Mouse (Mus musculus) lung, embryonic 16.5 days (tissue): ENCODE measurements at regions not wholly inside any gene's neighbourhood (a gene's known extent, or its start where the extent isn't known, plus 50 kb on each side); places are given as distances from the start of the nearest gene placed in this dataset.
A peak's percentile ranks its signal among the peaks of the same experiment; 100 is the strongest.

Experiments used
- ATAC-seq: fragments of 200-750 bp; cut with Nextera tagmentation; 2 replicates; pipeline ENCODE4 v1.8.0; 2017; ENCODE audit warnings: low read depth, mild to moderate bottlenecking, moderate library complexity
- H3K27ac ChIP-seq: fragments of 300-500 bp; sonication (generic); 2 replicates; pipeline ENCODE4 v1.5.1; 2014; ENCODE audit warnings: mild to moderate bottlenecking, control low read depth, low read length
- H3K27me3 ChIP-seq: fragments of 300-500 bp; sonication (generic); 2 replicates; pipeline ENCODE4 v1.6.1; 2014; ENCODE audit warnings: low read depth, low read length, mixed read lengths; ENCODE audit not compliant: control insufficient read depth, insufficient read depth
- H3K36me3 ChIP-seq: fragments of 300-500 bp; sonication (generic); 2 replicates; pipeline ENCODE4 v1.6.1; 2014; ENCODE audit warnings: low read length; ENCODE audit not compliant: control insufficient read depth, insufficient read depth
- H3K4me1 ChIP-seq: fragments of 300-500 bp; sonication (generic); replicated peaks from 2 replicates; pipeline ENCODE4 v1.6.1; 2014; ENCODE audit warnings: low read length, mixed read lengths; ENCODE audit not compliant: control insufficient read depth, insufficient read depth
- H3K4me2 ChIP-seq: fragments of 300-500 bp; sonication (generic); 2 replicates; pipeline ENCODE4 v1.6.1; 2014; ENCODE audit warnings: low read depth, low read length, control low read depth
- H3K4me3 ChIP-seq: fragments of 300-500 bp; sonication (generic); 2 replicates; pipeline ENCODE4 v1.5.1; 2014; ENCODE audit warnings: mild to moderate bottlenecking, low read length, control low read depth
- H3K9ac ChIP-seq: fragments of 300-500 bp; sonication (generic); 2 replicates; pipeline ENCODE4 v1.6.1; 2014; ENCODE audit warnings: low read length, control low read depth
- H3K9me3 ChIP-seq: fragments of 300-500 bp; sonication (generic); 2 replicates; pipeline ENCODE4 v1.6.1; 2016; ENCODE audit warnings: low read length; ENCODE audit not compliant: control insufficient read depth
- WGBS: fragments of 180-500 bp; shearing (Covaris S2); extraction: QIAGEN DNeasy Blood & Tissue Kit; methylation state at CpG from one replicate; pipeline ENCODE4 v1.1.7; 2014; 5-methylcytosine and 5-hydroxymethylcytosine counted together

- H3K36me3 ChIP-seq = no peaks in the 10 kb centered on the region
- ATAC-seq = no peak
- no peaks in the 10 kb centered on the region for H3K27me3 ChIP-seq
- WGBS = 34% methylated on average over 13 of the region's 13 CpGs
- H3K4me1 ChIP-seq = no peaks in the 10 kb centered on the region
- H3K27ac ChIP-seq = no peak overlapping the region
- H3K4me2 ChIP-seq = no peak overlapping the region
- no peak overlapping the region for H3K9ac ChIP-seq
- no peaks in the 10 kb centered on the region for H3K9me3 ChIP-seq
- no peak overlapping the region for H3K4me3 ChIP-seq
Measured at GRCm38 (mm10) chr12:110082921-110083320, 195.9 kb upstream of the Dio3 start.

GRCm38 (mm10) chr12:110083471-110083870 is 195.4 kb upstream of the Dio3 start:
- Histone ChIP-seq H3K9me3 (no peaks in the 10 kb centered on the region), H3K27me3 (no peaks in the 10 kb centered on the region), H3K4me1 (no peaks in the 10 kb centered on the region), H3K36me3 (no peaks in the 10 kb centered on the region), H3K4me3 (no peak overlapping the region), H3K27ac (no peak overlapping the region), H3K9ac (no peak overlapping the region), H3K4me2 (no peak overlapping the region)
- ATAC-seq = no peak
- 52% methylated on average over 5 of the region's 5 CpGs for WGBS

DNA sequence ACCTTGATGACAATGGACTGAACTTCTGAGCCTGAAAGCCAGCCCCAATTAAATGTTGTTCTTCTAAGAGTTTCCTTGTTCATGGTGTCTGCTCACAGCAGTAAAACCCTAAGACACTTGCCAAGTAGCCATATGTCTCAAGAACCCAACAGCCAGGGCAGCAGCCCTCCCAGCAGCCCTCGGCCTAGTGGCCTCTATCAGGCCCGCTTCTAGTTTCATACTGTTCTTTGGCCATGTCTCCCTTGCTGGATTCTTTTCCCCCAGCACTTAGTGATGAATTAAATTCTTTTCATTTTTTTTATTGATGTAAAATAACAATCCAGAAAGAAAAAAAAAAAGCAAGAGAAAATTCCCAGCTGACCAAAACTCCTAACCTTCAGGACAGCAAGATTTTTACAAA is 191.9 kb upstream of the Dio3 start:
- 0 out of 2 replicates have a peak, but pooled peaks have one; percentile 37 for ATAC-seq
- Histone ChIP-seq H3K27me3 (no peaks in the 10 kb centered on the region), H3K36me3 (no peaks in the 10 kb centered on the region), H3K27ac (no peak overlapping the region), H3K4me1 (no peaks in the 10 kb centered on the region), H3K4me3 (no peak overlapping the region), H3K9ac (no peak overlapping the region), H3K9me3 (no peaks in the 10 kb centered on the region), H3K4me2 (no peak overlapping the region)
- 65% methylated on average over 2 of the region's 2 CpGs for WGBS

- no peaks in the 10 kb centered on the region for H3K9me3 ChIP-seq
- no peaks in the 10 kb centered on the region for H3K36me3 ChIP-seq
- no peak for ATAC-seq
- H3K27me3 ChIP-seq = no peaks in the 10 kb centered on the region
- no peak overlapping the region for H3K9ac ChIP-seq
- no peak overlapping the region for H3K4me3 ChIP-seq
- no peaks in the 10 kb centered on the region; the same call in 1 of the 2 replicates for H3K4me1 ChIP-seq
- H3K4me2 ChIP-seq = no peak overlapping the region
- no peak overlapping the region for H3K27ac ChIP-seq
Measured at GRCm38 (mm10) chr12:110087812-110088211, 191.1 kb upstream of the Dio3 start.

GRCm38 (mm10) chr12:110102186-110102585 is 176.7 kb upstream of the Dio3 start:
- 89% methylated on average over 7 of the region's 7 CpGs for WGBS
- no peak for ATAC-seq
- Histone ChIP-seq H3K27me3 (no peaks in the 10 kb centered on the region), H3K4me2 (no peak overlapping the region), H3K27ac (no peak overlapping the region), H3K9me3 (no peaks in the 10 kb centered on the region; the same call in 1 of the 2 replicates), H3K4me3 (no peak overlapping the region), H3K36me3 (no peaks in the 10 kb centered on the region), H3K4me1 (no peaks in the 10 kb centered on the region), H3K9ac (no peak overlapping the region)

DNA sequence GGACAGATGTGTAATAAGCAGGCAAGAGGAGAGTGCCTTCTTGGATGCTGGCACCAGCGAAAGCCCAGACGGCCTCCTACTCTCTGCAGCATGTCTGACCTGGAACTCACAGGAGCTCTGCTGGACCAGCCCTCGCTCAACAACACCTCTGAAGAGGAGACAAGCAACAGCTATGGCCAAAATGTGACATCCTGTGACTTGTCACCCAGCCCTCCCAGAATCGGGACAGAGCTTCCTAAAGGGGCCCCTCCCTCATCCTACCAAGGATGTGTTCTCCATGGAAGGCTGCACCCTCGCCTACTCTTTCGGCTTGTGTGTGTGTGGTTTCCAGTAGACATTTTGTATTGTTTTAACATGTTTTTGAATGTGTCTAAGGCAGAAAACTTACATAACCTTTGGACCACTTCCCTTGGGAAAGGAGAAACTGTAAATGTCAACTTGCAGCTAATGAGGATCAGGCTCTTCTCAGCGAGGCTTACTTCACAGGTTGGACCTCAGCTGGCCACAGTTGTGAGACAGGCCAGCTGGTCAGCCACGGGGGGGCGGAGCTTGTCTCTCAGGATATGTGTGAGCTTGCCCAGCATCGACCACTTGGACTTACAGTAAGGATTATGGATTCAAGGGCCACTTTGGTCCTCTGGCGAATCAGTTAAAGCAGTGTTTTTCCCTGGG is 166.7 kb upstream of the Dio3 start:
- Histone ChIP-seq H3K27me3 (no peaks in the 10 kb centered on the region), H3K9ac (no peak overlapping the region), H3K4me2 (no peak overlapping the region), H3K36me3 (no peaks in the 10 kb centered on the region), H3K4me1 (peaks cover 6% of the 10 kb centered on the region; the same call in 1 of the 2 replicates), H3K27ac (no peak overlapping the region), H3K9me3 (no peaks in the 10 kb centered on the region), H3K4me3 (no peak overlapping the region)
- WGBS = 41% methylated on average over 11 of the region's 11 CpGs
- ATAC-seq = peak; percentile 76

- no peaks in the 10 kb centered on the region for H3K27me3 ChIP-seq
- no peak overlapping the region for H3K4me3 ChIP-seq
- H3K27ac ChIP-seq = no peak overlapping the region
- ATAC-seq = peak; percentile 66
- 56% methylated on average over 7 of the region's 7 CpGs for WGBS
- no peaks in the 10 kb centered on the region for H3K36me3 ChIP-seq
- H3K4me1 ChIP-seq = peaks cover 6% of the 10 kb centered on the region; the same call in 1 of the 2 replicates
- no peak overlapping the region for H3K4me2 ChIP-seq
- H3K9ac ChIP-seq = no peak overlapping the region
- no peaks in the 10 kb centered on the region for H3K9me3 ChIP-seq
Measured at GRCm38 (mm10) chr12:110112723-110113105, 166.2 kb upstream of the Dio3 start.

DNA sequence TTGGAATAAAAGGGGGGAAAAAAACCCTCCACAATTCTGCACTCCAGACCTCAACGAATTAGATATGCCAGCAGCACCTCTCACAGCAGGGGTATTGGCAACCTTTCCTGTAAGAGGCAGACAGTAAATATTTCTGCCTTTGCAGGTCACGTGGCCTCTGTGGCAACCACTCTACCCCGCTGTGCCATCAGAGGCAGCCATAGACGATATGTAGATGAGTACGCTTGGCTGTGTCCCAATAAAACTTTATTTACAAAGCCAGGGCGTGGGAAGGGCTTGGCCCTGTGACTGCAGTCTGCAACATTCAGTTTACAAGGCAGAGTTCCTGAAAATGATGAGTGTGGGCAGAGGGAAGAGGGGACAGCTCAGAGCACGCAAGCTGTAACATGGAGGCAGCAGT is 158.7 kb upstream of the Dio3 start:
- ATAC-seq = peak; percentile 18; the same call in 1 of the 2 replicates
- no peaks in the 10 kb centered on the region for H3K27me3 ChIP-seq
- WGBS = 48% methylated on average over 7 of the region's 7 CpGs

GRCm38 (mm10) chr12:110122976-110123375 is 155.9 kb upstream of the Dio3 start:
- Histone ChIP-seq H3K27me3 (no peaks in the 10 kb centered on the region), H3K9me3 (no peaks in the 10 kb centered on the region), H3K4me1 (peaks cover 8% of the 10 kb centered on the region; the same call in 1 of the 2 replicates), H3K9ac (no peak overlapping the region), H3K36me3 (no peaks in the 10 kb centered on the region), H3K4me3 (no peak overlapping the region), H3K4me2 (no peak overlapping the region), H3K27ac (peak overlapping the region; percentile 51)
- peak; percentile 78 for ATAC-seq
- 27% methylated on average over 4 of the region's 4 CpGs for whole genome bisulfite sequencing

More for the DNA sequence above, 158.7 kb upstream of the Dio3 start:
- Histone ChIP-seq H3K9ac (no peak overlapping the region), H3K27ac (no peak overlapping the region), H3K9me3 (no peaks in the 10 kb centered on the region), H3K4me2 (no peak overlapping the region), H3K4me3 (no peak overlapping the region), H3K4me1 (peaks cover 8% of the 10 kb centered on the region; the same call in 1 of the 2 replicates), H3K36me3 (no peaks in the 10 kb centered on the region)
